Mouse (Mus musculus): ENCODE data around the gene C130032M10Rik. TPM values are rescaled to one million over a fixed set of nuclear protein-coding genes. Genes with fewer than 3 reads are reported as not detected.

C130032M10Rik gene
- 0.17 TPM in 1 of 2 replicates, not detected in the other for polyA plus RNA-seq (2015; fragmentation: Nextera tagmentation; extraction: Ambion mirVana)

GRCm38 (mm10) chr9:114515364-114515763 is at the start of gene C130032M10Rik:
C130032M10Rik (plus strand) TSS chr9:114515697.

GRCm38 (mm10) chr9:114504816-114505215 is 10.7 kb upstream of the C130032M10Rik start, which contains the start of gene Ccr4:
Ccr4 (minus strand) TSS chr9:114504916.

GRCm38 (mm10) chr9:114563761-114564606 is 48.5 kb downstream of the C130032M10Rik start, which contains the start of gene Trim71:
Trim71 (minus strand) TSS chr9:114564369.

Other genes with a start within 250 kb of the C130032M10Rik start
- gene Bcl2a1c, start 185.6 kb upstream of the C130032M10Rik start, polyA plus RNA-seq (2015; fragmentation: Nextera tagmentation; extraction: Ambion mirVana), result 0.67 TPM in 1 of 2 replicates, not detected in the other
- gene Crtap, start 125.0 kb upstream of the C130032M10Rik start, polyA plus RNA-seq (2015; fragmentation: Nextera tagmentation; extraction: Ambion mirVana), result 42.6 and 51.6 TPM in 2 replicates
- gene Glb1, start 114.6 kb upstream of the C130032M10Rik start, polyA plus RNA-seq (2015; fragmentation: Nextera tagmentation; extraction: Ambion mirVana), result 12.1 and 16.7 TPM in 2 replicates
- 3.0 and 3.6 TPM in 2 replicates for gene Tmppe, start 114.6 kb upstream of the C130032M10Rik start, polyA plus RNA-seq (2015; fragmentation: Nextera tagmentation; extraction: Ambion mirVana)
- gene Ccr4, start 10.8 kb upstream of the C130032M10Rik start, polyA plus RNA-seq (2015; fragmentation: Nextera tagmentation; extraction: Ambion mirVana), result not detected in 2 replicates
- gene Trim71, start 48.7 kb downstream of the C130032M10Rik start, polyA plus RNA-seq (2015; fragmentation: Nextera tagmentation; extraction: Ambion mirVana), result 0.02 and 0.07 TPM in 2 replicates
- 28.5 and 32.2 TPM in 2 replicates for gene Cnot10, start 124.5 kb downstream of the C130032M10Rik start, polyA plus RNA-seq (2015; fragmentation: Nextera tagmentation; extraction: Ambion mirVana)
- gene Dync1li1, start 173.1 kb downstream of the C130032M10Rik start, polyA plus RNA-seq (2015; fragmentation: Nextera tagmentation; extraction: Ambion mirVana), result 28.4 and 30.7 TPM in 2 replicates
- 29.6 and 38.8 TPM in 2 replicates for gene Cmtm6, start 215.4 kb downstream of the C130032M10Rik start, polyA plus RNA-seq (2015; fragmentation: Nextera tagmentation; extraction: Ambion mirVana)

Data from spleen, postnatal 0 days (tissue).